24 mouse cellular contexts compared by ENCODE assay signal in the genomic region with DNA sequence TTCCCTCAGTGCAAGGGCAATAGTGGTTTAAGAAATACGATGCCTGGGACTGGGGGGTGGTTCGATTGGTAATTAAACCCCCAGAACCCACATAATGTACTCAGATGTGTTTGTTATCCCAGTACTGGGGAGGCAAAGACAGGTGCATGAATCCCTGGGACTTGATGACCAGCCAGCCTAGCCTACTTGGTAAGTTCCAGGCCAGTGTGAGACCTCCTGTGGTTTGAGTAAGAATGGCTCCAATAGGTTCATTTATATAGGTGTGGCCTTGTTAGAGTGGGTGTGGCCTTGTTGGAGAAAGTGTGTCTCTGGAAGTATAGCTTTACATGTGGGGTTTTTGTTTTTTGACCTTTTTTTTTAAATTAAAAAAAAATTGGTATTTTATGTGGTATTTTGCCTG.
"Had no signal": no experiment of that assay in that cellular context is flagged by ENCODE, and none has a peak within 500 bp of the region (broad histone marks: within the 10 kb centered on the region; RNA-seq: fewer than 3 reads in every experiment).

No protein-coding gene starts in this region.

- H3K36me3 ChIP-seq: embryonic facial prominence, embryonic 10.5 days; embryonic facial prominence, embryonic 12.5 days; embryonic facial prominence, embryonic 13.5 days; embryonic facial prominence, embryonic 15.5 days; forebrain, embryonic 12.5 days; forebrain, embryonic 15.5 days had no signal

- H3K27ac ChIP-seq: embryonic facial prominence, embryonic 10.5 days; embryonic facial prominence, embryonic 12.5 days; embryonic facial prominence, embryonic 15.5 days; forebrain, embryonic 10.5 days; forebrain, embryonic 12.5 days; forebrain, embryonic 13.5 days; forebrain, embryonic 15.5 days; gastrocnemius, adult 2 months; heart, embryonic 10.5 days had no signal

- H3K9ac ChIP-seq: embryonic facial prominence, embryonic 12.5 days; embryonic facial prominence, embryonic 13.5 days; embryonic facial prominence, embryonic 15.5 days; forebrain, embryonic 12.5 days; forebrain, embryonic 13.5 days; forebrain, embryonic 15.5 days; forebrain, postnatal 0 days had no signal

- DNase-seq: cerebellum, adult 9-10 months; cerebellum, adult 9-11 months; cerebellum, postnatal 10 days; cerebellum, postnatal 14 days; cerebellum, postnatal 25 days; cerebellum, postnatal 36 days; embryo, embryonic 11 days; forebrain, postnatal 0 days; gastrocnemius, adult 2 months; gastrocnemius, postnatal 10 days; gastrocnemius, postnatal 14 days; gastrocnemius, postnatal 25 days; gastrocnemius, postnatal 36 days; heart, adult 18-20 months had no signal

- H3K4me3 ChIP-seq: embryonic facial prominence, embryonic 10.5 days; embryonic facial prominence, embryonic 12.5 days; embryonic facial prominence, embryonic 13.5 days; embryonic facial prominence, embryonic 15.5 days; erythroblast, embryonic 14.5 days; forebrain, embryonic 10.5 days; forebrain, embryonic 12.5 days; forebrain, embryonic 13.5 days; forebrain, embryonic 15.5 days; gastrocnemius, adult 2 months; heart, embryonic 10.5 days had no signal

- H3K27me3 ChIP-seq: embryonic facial prominence, embryonic 12.5 days; embryonic facial prominence, embryonic 13.5 days; embryonic facial prominence, embryonic 15.5 days; forebrain, embryonic 12.5 days; forebrain, embryonic 13.5 days; forebrain, embryonic 15.5 days had no signal
